Mouse (Mus musculus): ENCODE results near the gene Arhgap31.

DNA sequence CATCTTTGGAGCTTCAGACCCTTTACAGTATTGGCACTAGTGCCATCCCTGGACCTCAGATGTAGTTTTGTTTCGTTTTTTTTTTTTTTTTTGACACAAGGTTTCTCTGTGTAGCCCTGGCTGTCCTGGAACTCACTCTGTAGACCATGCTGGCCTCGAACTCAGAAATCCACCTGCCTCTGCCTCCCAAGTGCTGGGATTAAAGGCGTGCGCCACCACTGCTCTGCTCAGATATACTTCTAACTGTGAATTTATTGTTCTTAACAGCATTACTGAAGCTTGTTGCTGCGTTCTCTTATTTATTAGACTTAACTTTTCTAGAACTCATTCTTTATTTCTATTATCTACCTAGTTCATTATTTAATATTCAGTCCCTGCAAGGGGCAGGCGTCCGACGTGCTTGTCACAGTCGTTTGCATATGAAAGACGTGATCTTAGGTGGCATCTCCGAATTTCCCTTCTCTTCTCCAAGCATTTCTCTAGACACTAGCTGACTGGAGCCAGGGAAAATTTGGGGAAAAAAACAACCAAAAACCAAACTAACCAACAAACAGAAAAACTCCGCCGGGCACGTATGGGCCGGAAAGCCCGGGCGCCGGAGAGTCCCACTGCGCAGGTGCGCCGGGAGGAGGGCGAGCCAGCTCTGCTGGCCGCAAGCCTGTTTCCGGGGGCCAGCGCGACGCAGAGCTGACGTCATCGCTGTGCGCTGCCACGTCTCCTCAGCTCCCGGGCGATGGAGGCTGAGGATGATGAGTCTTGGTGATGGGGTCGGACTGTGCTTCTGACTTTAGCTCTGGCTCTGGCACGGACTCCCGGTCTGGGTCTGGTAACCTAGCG lies 150.7 kb downstream of the Arhgap31 start:
- TF ChIP-seq CTCF (conservative IDR thresholded peaks at IDR 0.05; ENCODE audit: low read length) = no peak
- peak; percentile 86; the same call in 1 of the 2 replicates for TF ChIP-seq POU5F1 (IDR thresholded peaks at IDR 0.05; ENCODE audit: borderline replicate concordance, low read length)
- TF ChIP-seq NANOG (IDR thresholded peaks at IDR 0.05; ENCODE audit: borderline replicate concordance, low read length) = no peak

Measured in E14TG2a.4 (cell line).